19 mouse cellular contexts compared by ENCODE assay signal in genomic region chr2:138446943-138447342, GRCm38 (mm10).
A peak's percentile ranks its signal among the peaks of the same experiment; 100 is the strongest.
DNase-seq lines count a peak whose midpoint lies in the region; ATAC-seq and TF ChIP-seq lines count a peak whose summit lies in the region.
"Had no signal": no experiment of that assay in that cellular context is flagged by ENCODE, and none has a peak within 500 bp of the region (broad histone marks: within the 10 kb centered on the region; RNA-seq: fewer than 3 reads in every experiment).

No protein-coding gene starts in this region.

- no peaks in the 10 kb centered on the region for H3K36me3 ChIP-seq in hindbrain, postnatal 0 days (ENCODE audit: insufficient read depth, low read length)
- no peaks in the 10 kb centered on the region for H3K36me3 ChIP-seq in hindbrain, embryonic 12.5 days
- H3K36me3 ChIP-seq in midbrain, embryonic 13.5 days: no peaks in the 10 kb centered on the region
- H3K36me3 ChIP-seq in midbrain, embryonic 16.5 days (ENCODE audit: control insufficient read depth, insufficient read depth, low read length): no peaks in the 10 kb centered on the region
- no peaks in the 10 kb centered on the region for H3K36me3 ChIP-seq in intestine, embryonic 15.5 days
- no peaks in the 10 kb centered on the region for H3K36me3 ChIP-seq in midbrain, embryonic 15.5 days (replicated peaks)
- no peaks in the 10 kb centered on the region for H3K36me3 ChIP-seq in embryonic facial prominence, embryonic 10.5 days (replicated peaks)
- H3K36me3 ChIP-seq: embryonic facial prominence, embryonic 13.5 days; heart, embryonic 13.5 days had no signal

- H3K27me3 ChIP-seq in hindbrain, postnatal 0 days (ENCODE audit: insufficient read depth, low read length): no peaks in the 10 kb centered on the region
- H3K27me3 ChIP-seq in hindbrain, embryonic 12.5 days: no peaks in the 10 kb centered on the region
- H3K27me3 ChIP-seq in midbrain, embryonic 13.5 days: peaks cover 14% of the 10 kb centered on the region
- H3K27me3 ChIP-seq in midbrain, embryonic 16.5 days (ENCODE audit: control insufficient read depth, insufficient read depth, low read depth, low read length): no peaks in the 10 kb centered on the region
- no peaks in the 10 kb centered on the region for H3K27me3 ChIP-seq in intestine, embryonic 15.5 days (replicated peaks)
- H3K27me3 ChIP-seq in midbrain, embryonic 15.5 days (replicated peaks): no peaks in the 10 kb centered on the region
- no peaks in the 10 kb centered on the region for H3K27me3 ChIP-seq in embryonic facial prominence, embryonic 10.5 days (replicated peaks; ENCODE audit: low read depth, poor library complexity, severe bottlenecking)
- H3K27me3 ChIP-seq: CH12.LX; embryonic facial prominence, embryonic 13.5 days; forebrain, embryonic 13.5 days; heart, embryonic 13.5 days; Patski had no signal

- no peak overlapping the region for H3K4me2 ChIP-seq in hindbrain, postnatal 0 days (ENCODE audit: low read depth, low read length)
- H3K4me2 ChIP-seq in hindbrain, embryonic 12.5 days (replicated peaks): no peak overlapping the region
- no peak overlapping the region for H3K4me2 ChIP-seq in midbrain, embryonic 13.5 days (replicated peaks)
- no peak overlapping the region for H3K4me2 ChIP-seq in midbrain, embryonic 16.5 days (ENCODE audit: low read length)
- no peak overlapping the region for H3K4me2 ChIP-seq in intestine, embryonic 15.5 days (replicated peaks)
- H3K4me2 ChIP-seq in midbrain, embryonic 15.5 days: no peak overlapping the region
- H3K4me2 ChIP-seq: embryonic facial prominence, embryonic 13.5 days; forebrain, embryonic 13.5 days; heart, embryonic 13.5 days; hindbrain, embryonic 14.5 days had no signal

- peak; percentile 3 for DNase-seq in hindbrain, postnatal 0 days (ENCODE audit: low spot score)
- DNase-seq in embryonic facial prominence, embryonic 10.5 days (ENCODE audit: low spot score): no peak
- DNase-seq: adrenal gland, postnatal 14 days; gastrocnemius, adult 2 months; gastrocnemius, postnatal 25 days; heart, adult 11 months; heart, postnatal 36 days had no signal

- TF ChIP-seq CTCF in hindbrain, postnatal 0 days (IDR thresholded peaks at IDR 0.05; ENCODE audit: low read depth): no peak

- no peak for ATAC-seq in hindbrain, postnatal 0 days
- ATAC-seq in hindbrain, embryonic 12.5 days (ENCODE audit: low FRiP score): no peak
- ATAC-seq in midbrain, embryonic 13.5 days: 0 out of 2 replicates have a peak, but pooled peaks have one; percentile 43
- ATAC-seq in midbrain, embryonic 16.5 days: no peak
- ATAC-seq in intestine, embryonic 15.5 days: peak; percentile 49; the same call in 1 of the 2 replicates
- ATAC-seq in midbrain, embryonic 15.5 days (replicated peaks): peak; percentile 27; the same call in 1 of the 2 replicates
- ATAC-seq: activated CD4-positive, CD25-positive, alpha-beta regulatory T cell, adult 4 months; Patski had no signal

- 81% methylated on average over 7 of the region's 7 CpGs for WGBS in hindbrain, postnatal 0 days
- 77% methylated on average over 7 of the region's 7 CpGs for WGBS in hindbrain, embryonic 12.5 days
- WGBS in midbrain, embryonic 13.5 days: 47% methylated on average over 7 of the region's 7 CpGs
- 47% methylated on average over 7 of the region's 7 CpGs for WGBS in midbrain, embryonic 16.5 days
- 34% methylated on average over 7 of the region's 7 CpGs for WGBS in intestine, embryonic 15.5 days
- WGBS in midbrain, embryonic 15.5 days: 48% methylated on average over 7 of the region's 7 CpGs
- WGBS in embryonic facial prominence, embryonic 10.5 days: 81% methylated on average over 7 of the region's 7 CpGs

- H3K4me1 ChIP-seq in hindbrain, postnatal 0 days (ENCODE audit: insufficient read depth, low read length): no peaks in the 10 kb centered on the region
- H3K4me1 ChIP-seq in hindbrain, embryonic 12.5 days: no peaks in the 10 kb centered on the region
- peaks cover 10% of the 10 kb centered on the region for H3K4me1 ChIP-seq in midbrain, embryonic 13.5 days (replicated peaks)
- H3K4me1 ChIP-seq in midbrain, embryonic 16.5 days (ENCODE audit: control insufficient read depth, insufficient read depth, low read length): peaks cover 11% of the 10 kb centered on the region; the same call in 1 of the 2 replicates
- no peaks in the 10 kb centered on the region for H3K4me1 ChIP-seq in intestine, embryonic 15.5 days (replicated peaks)
- H3K4me1 ChIP-seq in midbrain, embryonic 15.5 days: peaks cover 5% of the 10 kb centered on the region
- H3K4me1 ChIP-seq in embryonic facial prominence, embryonic 10.5 days: 0 out of 2 replicates have a peak, but pooled peaks cover 3% of the 10 kb centered on the region
- H3K4me1 ChIP-seq: embryonic facial prominence, embryonic 13.5 days; heart, embryonic 13.5 days had no signal

- H3K27ac ChIP-seq in hindbrain, postnatal 0 days: no peak overlapping the region
- no peak overlapping the region for H3K27ac ChIP-seq in hindbrain, embryonic 12.5 days
- H3K27ac ChIP-seq in midbrain, embryonic 13.5 days: no peak overlapping the region
- no peak overlapping the region for H3K27ac ChIP-seq in midbrain, embryonic 16.5 days (ENCODE audit: low read length)
- H3K27ac ChIP-seq in intestine, embryonic 15.5 days: no peak overlapping the region
- H3K27ac ChIP-seq in midbrain, embryonic 15.5 days: no peak overlapping the region
- H3K27ac ChIP-seq in embryonic facial prominence, embryonic 10.5 days (replicated peaks): no peak overlapping the region
- H3K27ac ChIP-seq: embryonic facial prominence, embryonic 13.5 days; forebrain, embryonic 13.5 days; gastrocnemius, adult 2 months; heart, embryonic 13.5 days; hindbrain, embryonic 14.5 days had no signal

- H3K9ac ChIP-seq in hindbrain, postnatal 0 days (replicated peaks; ENCODE audit: low read length): no peak overlapping the region
- H3K9ac ChIP-seq in hindbrain, embryonic 12.5 days: no peak overlapping the region
- H3K9ac ChIP-seq in midbrain, embryonic 13.5 days (replicated peaks): no peak overlapping the region
- H3K9ac ChIP-seq in midbrain, embryonic 16.5 days (ENCODE audit: low read depth, low read length): no peak overlapping the region
- H3K9ac ChIP-seq in intestine, embryonic 15.5 days: no peak overlapping the region
- no peak overlapping the region for H3K9ac ChIP-seq in midbrain, embryonic 15.5 days
- H3K9ac ChIP-seq: embryonic facial prominence, embryonic 13.5 days; forebrain, embryonic 13.5 days; heart, embryonic 13.5 days; hindbrain, embryonic 14.5 days had no signal

- no peaks in the 10 kb centered on the region for H3K9me3 ChIP-seq in hindbrain, postnatal 0 days (ENCODE audit: low read length)
- no peaks in the 10 kb centered on the region for H3K9me3 ChIP-seq in hindbrain, embryonic 12.5 days (replicated peaks)
- H3K9me3 ChIP-seq in midbrain, embryonic 13.5 days: no peaks in the 10 kb centered on the region
- H3K9me3 ChIP-seq in midbrain, embryonic 16.5 days (replicated peaks; ENCODE audit: control insufficient read depth, low read length, poor library complexity, severe bottlenecking): no peaks in the 10 kb centered on the region
- H3K9me3 ChIP-seq in intestine, embryonic 15.5 days: no peaks in the 10 kb centered on the region
- no peaks in the 10 kb centered on the region for H3K9me3 ChIP-seq in midbrain, embryonic 15.5 days
- no peaks in the 10 kb centered on the region for H3K9me3 ChIP-seq in embryonic facial prominence, embryonic 10.5 days
- H3K9me3 ChIP-seq: embryonic facial prominence, embryonic 13.5 days; forebrain, embryonic 13.5 days; heart, embryonic 13.5 days had no signal

- H3K4me3 ChIP-seq in hindbrain, postnatal 0 days (ENCODE audit: low read length): no peak overlapping the region
- H3K4me3 ChIP-seq in hindbrain, embryonic 12.5 days: no peak overlapping the region
- no peak overlapping the region for H3K4me3 ChIP-seq in midbrain, embryonic 13.5 days (replicated peaks)
- H3K4me3 ChIP-seq in midbrain, embryonic 16.5 days (ENCODE audit: low read depth, low read length): no peak overlapping the region
- no peak overlapping the region for H3K4me3 ChIP-seq in intestine, embryonic 15.5 days (replicated peaks)
- H3K4me3 ChIP-seq in midbrain, embryonic 15.5 days: no peak overlapping the region
- no peak overlapping the region for H3K4me3 ChIP-seq in embryonic facial prominence, embryonic 10.5 days
- H3K4me3 ChIP-seq: embryonic facial prominence, embryonic 13.5 days; forebrain, embryonic 13.5 days; gastrocnemius, adult 2 months; heart, embryonic 13.5 days had no signal

Comparison
In these comparisons a context has a peak if more than half of its experiments do, and no peak if none do; other contexts are left out.
1. ATAC-seq: peak in midbrain, embryonic 13.5 days (single experiment), intestine, embryonic 15.5 days (single experiment) and midbrain, embryonic 15.5 days (single experiment); none in hindbrain, postnatal 0 days (single experiment), hindbrain, embryonic 12.5 days (single experiment) and midbrain, embryonic 16.5 days (single experiment).